Mouse (Mus musculus) intestine, embryonic 14.5 days (tissue): Measurements from ENCODE around the gene Gm10799. TPM values are rescaled to one million over a fixed set of nuclear protein-coding genes. Genes with fewer than 3 reads are reported as not detected.

Source experiments
- ATAC-seq: fragments of 200-750 bp; cut with Nextera tagmentation; replicated peaks from 2 replicates; pipeline ENCODE4 v1.8.0; 2017; ENCODE audit warnings: low read depth, moderate number of reproducible peaks, moderate TSS enrichment, moderate library complexity; ENCODE audit not compliant: low FRiP score, low TSS enrichment
- DNase-seq: peaks from one replicate; pipeline ENCODE4 v3.0.0-alpha.2; 2018; ENCODE audit warnings: low spot score
- H3K27ac ChIP-seq: fragments of 300-500 bp; sonication (generic); 2 replicates; pipeline ENCODE4 v1.5.1; 2014; ENCODE audit warnings: low read depth, mild to moderate bottlenecking, control low read depth
- H3K27me3 ChIP-seq: fragments of 300-500 bp; sonication (generic); replicated peaks from 2 replicates; pipeline ENCODE4 v1.6.1; 2014; ENCODE audit warnings: low read length, control low read depth; ENCODE audit not compliant: control insufficient read depth, insufficient read depth
- H3K36me3 ChIP-seq: fragments of 300-500 bp; sonication (generic); 2 replicates; pipeline ENCODE4 v1.6.1; 2014; ENCODE audit warnings: low read length, control low read depth; ENCODE audit not compliant: control insufficient read depth, insufficient read depth
- H3K4me1 ChIP-seq: fragments of 300-500 bp; sonication (generic); replicated peaks from 2 replicates; pipeline ENCODE4 v1.6.1; 2014; ENCODE audit warnings: low read length, control low read depth, mixed read lengths; ENCODE audit not compliant: control insufficient read depth, insufficient read depth
- H3K4me2 ChIP-seq: fragments of 300-500 bp; sonication (generic); 2 replicates; pipeline ENCODE4 v1.6.1; 2014; ENCODE audit warnings: low read length
- H3K4me3 ChIP-seq: fragments of 300-500 bp; sonication (generic); 2 replicates; pipeline ENCODE4 v1.5.1; 2014; ENCODE audit warnings: low read depth, low read length, control low read depth, mixed read lengths
- H3K9ac ChIP-seq: fragments of 300-500 bp; sonication (generic); 2 replicates; pipeline ENCODE4 v1.6.1; 2014; ENCODE audit warnings: mild to moderate bottlenecking, low read length
- H3K9me3 ChIP-seq: fragments of 300-500 bp; sonication (generic); 2 replicates; pipeline ENCODE4 v1.6.1; 2016; ENCODE audit warnings: low read length, control low read depth; ENCODE audit not compliant: control insufficient read depth
- WGBS: fragments of 180-500 bp; shearing (Covaris S2); extraction: QIAGEN DNeasy Blood & Tissue Kit; methylation state at CpG from one replicate; pipeline ENCODE4 v1.1.7; 2014; 5-methylcytosine and 5-hydroxymethylcytosine counted together
- polyA plus RNA-seq: library from polyadenylated mRNA; unstranded; fragments of >200 nt; fragmentation: Nextera tagmentation; extraction: Ambion mirVana; gene quantifications from 2 replicates; pipeline ENCODE4 v1.2.1, GENCODE M21; 2014

Gm10799 gene
- polyA plus RNA-seq, 1 experiment from 2014 or later, result not detected

- Histone ChIP-seq H3K9ac (no peak overlapping the region), H3K9me3 (no peaks in the 10 kb centered on the region), H3K4me3 (no peak overlapping the region), H3K27ac (no peak overlapping the region), H3K4me2 (no peak overlapping the region), H3K27me3 (no peaks in the 10 kb centered on the region), H3K4me1 (peaks cover 8% of the 10 kb centered on the region), H3K36me3 (no peaks in the 10 kb centered on the region)
- DNase-seq (no peak), ATAC-seq (no peak)
- 91% methylated on average over 4 of the region's 4 CpGs for WGBS
Observed at GRCm38 (mm10) chr2:104024656-104025055, 43.7 kb downstream of the Gm10799 start.

- no peak overlapping the region for H3K4me3 ChIP-seq
- H3K4me1 ChIP-seq, result no peaks in the 10 kb centered on the region; the same call in 1 of the 2 replicates
- no peak overlapping the region for H3K4me2 ChIP-seq
- H3K36me3 ChIP-seq, result no peaks in the 10 kb centered on the region
- DNase-seq, result no peak
- no peak overlapping the region for H3K9ac ChIP-seq
- H3K9me3 ChIP-seq, result no peaks in the 10 kb centered on the region
- H3K27me3 ChIP-seq, result no peaks in the 10 kb centered on the region
- no peak for ATAC-seq
- WGBS, result 84% methylated on average over 7 of the region's 7 CpGs
- H3K27ac ChIP-seq, result no peak overlapping the region
Observed at GRCm38 (mm10) chr2:104023096-104023495, 45.3 kb downstream of the Gm10799 start.

Other genes starting within 250 kb of the Gm10799 start
- 16.3 and 17.6 TPM in 2 replicates for gene Lmo2, start 110.6 kb downstream of the Gm10799 start, polyA plus RNA-seq
- gene Fbxo3, start 40.8 kb downstream of the Gm10799 start, polyA plus RNA-seq, result 49.6 and 53.4 TPM in 2 replicates
- 1.9 and 2.1 TPM in 2 replicates for gene 4931422A03Rik, start 40.2 kb downstream of the Gm10799 start, polyA plus RNA-seq
- 0.11 TPM in 1 of 2 replicates, not detected in the other for gene Gm10912, start 2.7 kb downstream of the Gm10799 start, polyA plus RNA-seq
- 3.8 and 5.1 TPM in 2 replicates for gene Cd59b, start 1.3 kb upstream of the Gm10799 start, polyA plus RNA-seq
- gene Cd59a, start 27.3 kb upstream of the Gm10799 start, polyA plus RNA-seq, result 27.1 and 28.9 TPM in 2 replicates
- gene A930018P22Rik, start 54.2 kb upstream of the Gm10799 start, polyA plus RNA-seq, result not detected in 2 replicates